Mouse (Mus musculus): ENCODE measurements around the gene Inka2. TPM values are rescaled to one million over a fixed set of nuclear protein-coding genes. Genes with fewer than 3 reads are reported as not detected.
A peak's percentile ranks its signal among the peaks of the same experiment; 100 is the strongest.

Inka2 gene
- polyA plus RNA-seq, 1 experiment = 0.30 TPM

DNA sequence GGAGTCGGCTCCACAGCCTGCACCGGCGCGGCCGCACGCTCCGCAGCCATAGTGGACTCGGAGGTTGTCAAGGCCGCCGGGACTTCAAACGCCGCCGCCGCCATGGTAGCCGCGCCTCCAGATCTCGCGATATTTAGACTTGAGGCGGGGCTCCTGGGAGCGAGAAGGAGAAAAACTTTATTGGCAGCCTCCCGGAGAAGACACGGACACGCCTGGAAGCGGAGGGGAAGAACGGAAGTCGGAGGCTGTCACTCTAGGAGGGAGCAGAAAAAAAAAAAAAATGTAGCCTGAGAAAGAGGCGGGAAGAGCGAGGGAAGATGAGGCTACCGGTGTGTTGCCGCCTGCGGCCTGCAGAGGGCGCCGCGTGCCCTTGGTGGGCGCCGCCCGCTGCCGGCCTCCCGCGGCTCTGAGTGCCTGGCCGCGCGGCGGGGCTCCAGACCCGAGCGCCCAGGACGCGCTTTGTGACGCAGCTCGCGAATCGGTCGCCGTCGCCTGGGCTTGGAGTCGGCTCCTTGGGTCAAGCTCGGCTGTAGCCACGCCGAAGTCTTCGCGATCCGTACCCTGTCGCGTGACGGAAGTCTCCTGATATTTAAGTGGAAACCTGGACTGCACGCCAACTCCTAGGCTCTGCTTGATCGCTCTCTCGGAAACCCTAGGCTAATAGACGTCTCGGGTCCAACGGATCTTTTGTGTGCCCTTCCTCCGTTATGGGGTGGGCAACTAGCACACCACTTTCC is 16.9 kb upstream of the Inka2 start, which contains the start of gene Ddx20:
Ddx20 (minus strand) TSS at position 251 of the 737 bp plus-strand sequence.
- peaks cover 5% of the 10 kb centered on the region; the same call in 1 of the 2 replicates for H3K4me1 ChIP-seq (ENCODE audit: control insufficient read depth, insufficient read depth, low read length)
- H3K27ac ChIP-seq (ENCODE audit: control insufficient read depth, insufficient read depth, low read depth, low read length) = peak within 1 kb of the TSS; percentile 91
- no peaks in the 10 kb centered on the region for H3K27me3 ChIP-seq (ENCODE audit: control insufficient read depth, insufficient read depth, low read length)
- H3K36me3 ChIP-seq (ENCODE audit: control insufficient read depth, insufficient read depth, low read length) = no peaks in the 10 kb centered on the region; the same call in 1 of the 2 replicates
- peak; percentile 78 for TF ChIP-seq CTCF (IDR thresholded peaks at IDR 0.05; ENCODE audit: control insufficient read depth, insufficient read depth, insufficient replicate concordance, low read depth, low read length)
- TF ChIP-seq POLR2A (IDR thresholded peaks at IDR 0.05; ENCODE audit: control insufficient read depth, low read depth, low read length) = peak; percentile 83
- H3K4me3 ChIP-seq (ENCODE audit: control insufficient read depth, low read depth, low read length) = peak within 1 kb of the TSS; percentile 93

DNA sequence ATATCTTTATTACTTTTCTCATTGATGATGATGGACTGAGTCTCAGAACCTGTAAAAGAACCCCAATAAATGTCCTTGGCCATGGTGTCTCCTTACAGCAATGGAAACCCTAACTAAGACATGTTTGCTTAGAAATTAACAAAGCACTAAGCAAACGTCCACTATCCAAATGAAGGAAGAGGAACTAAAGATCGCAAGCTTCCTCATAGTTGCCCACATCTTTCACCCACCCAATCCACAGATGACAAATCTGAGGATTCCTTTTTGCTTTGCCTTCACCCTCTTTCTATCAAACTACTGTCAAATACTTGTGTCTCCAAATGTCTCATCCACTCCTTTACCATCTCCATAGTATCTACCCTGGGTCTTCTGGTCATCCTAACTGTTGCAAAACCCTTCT is 15.9 kb upstream of the Inka2 start:
- TF ChIP-seq CTCF (IDR thresholded peaks at IDR 0.05; ENCODE audit: control insufficient read depth, insufficient read depth, insufficient replicate concordance, low read depth, low read length) (no peak), POLR2A (IDR thresholded peaks at IDR 0.05; ENCODE audit: control insufficient read depth, low read depth, low read length) (no peak)
- peaks cover 5% of the 10 kb centered on the region; the same call in 1 of the 2 replicates for H3K4me1 ChIP-seq (ENCODE audit: control insufficient read depth, insufficient read depth, low read length)

DNA sequence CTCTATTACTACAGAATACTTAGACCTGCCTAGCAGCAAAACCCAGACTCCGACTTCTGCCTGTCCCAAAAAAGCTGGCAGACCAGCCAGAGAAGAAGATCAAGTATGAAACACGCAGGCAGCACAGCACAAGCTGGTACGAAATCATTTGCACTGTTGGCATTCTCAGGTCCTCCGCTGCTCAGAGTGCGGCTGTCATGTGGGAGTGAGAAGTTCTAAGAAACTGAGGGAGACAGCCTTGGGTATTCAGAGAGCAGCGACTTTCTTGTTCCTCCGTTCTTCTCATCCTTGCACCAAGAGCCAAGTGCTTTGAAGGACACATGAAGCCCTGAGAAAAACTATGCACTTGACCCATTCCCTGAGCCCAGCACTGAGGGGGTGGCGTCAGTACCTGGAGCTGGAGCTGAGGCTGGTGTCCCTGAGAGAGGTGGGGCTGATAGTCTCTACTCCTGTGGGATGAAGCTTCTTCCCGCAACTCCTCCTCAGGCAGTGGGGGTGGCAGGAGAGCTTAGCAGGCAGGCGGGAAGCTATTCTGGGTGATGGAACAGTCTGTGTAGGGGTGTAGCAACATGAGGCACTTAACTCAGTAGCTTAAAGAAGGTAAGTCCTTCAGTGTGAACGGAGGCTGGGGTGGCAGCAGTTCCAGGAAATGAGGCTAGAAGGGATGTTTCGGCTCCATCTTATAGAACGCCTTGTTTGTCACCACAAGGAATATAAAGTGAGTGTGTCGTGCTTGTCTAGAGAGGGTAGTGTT is 10.9 kb upstream of the Inka2 start:
- TF ChIP-seq POLR2A (IDR thresholded peaks at IDR 0.05; ENCODE audit: control insufficient read depth, low read depth, low read length) (no peak), CTCF (IDR thresholded peaks at IDR 0.05; ENCODE audit: control insufficient read depth, insufficient read depth, insufficient replicate concordance, low read depth, low read length) (no peak)
- Histone ChIP-seq H3K36me3 (ENCODE audit: control insufficient read depth, insufficient read depth, low read length) (no peaks in the 10 kb centered on the region), H3K4me3 (ENCODE audit: control insufficient read depth, low read depth, low read length) (no peak overlapping the region), H3K27me3 (ENCODE audit: control insufficient read depth, insufficient read depth, low read length) (no peaks in the 10 kb centered on the region), H3K27ac (ENCODE audit: control insufficient read depth, insufficient read depth, low read depth, low read length) (0 out of 2 replicates have a peak overlapping the region, but pooled peaks have one; percentile 24), H3K4me1 (ENCODE audit: control insufficient read depth, insufficient read depth, low read length) (no peaks in the 10 kb centered on the region; the same call in 1 of the 2 replicates)

More for the DNA sequence above, 15.9 kb upstream of the Inka2 start:
- H3K27me3 ChIP-seq (ENCODE audit: control insufficient read depth, insufficient read depth, low read length) = no peaks in the 10 kb centered on the region
- H3K4me3 ChIP-seq (ENCODE audit: control insufficient read depth, low read depth, low read length) = peak overlapping the region; percentile 69; the same call in 1 of the 2 replicates
- H3K27ac ChIP-seq (ENCODE audit: control insufficient read depth, insufficient read depth, low read depth, low read length) = no peak overlapping the region
- H3K36me3 ChIP-seq (ENCODE audit: control insufficient read depth, insufficient read depth, low read length) = no peaks in the 10 kb centered on the region; the same call in 1 of the 2 replicates

DNA sequence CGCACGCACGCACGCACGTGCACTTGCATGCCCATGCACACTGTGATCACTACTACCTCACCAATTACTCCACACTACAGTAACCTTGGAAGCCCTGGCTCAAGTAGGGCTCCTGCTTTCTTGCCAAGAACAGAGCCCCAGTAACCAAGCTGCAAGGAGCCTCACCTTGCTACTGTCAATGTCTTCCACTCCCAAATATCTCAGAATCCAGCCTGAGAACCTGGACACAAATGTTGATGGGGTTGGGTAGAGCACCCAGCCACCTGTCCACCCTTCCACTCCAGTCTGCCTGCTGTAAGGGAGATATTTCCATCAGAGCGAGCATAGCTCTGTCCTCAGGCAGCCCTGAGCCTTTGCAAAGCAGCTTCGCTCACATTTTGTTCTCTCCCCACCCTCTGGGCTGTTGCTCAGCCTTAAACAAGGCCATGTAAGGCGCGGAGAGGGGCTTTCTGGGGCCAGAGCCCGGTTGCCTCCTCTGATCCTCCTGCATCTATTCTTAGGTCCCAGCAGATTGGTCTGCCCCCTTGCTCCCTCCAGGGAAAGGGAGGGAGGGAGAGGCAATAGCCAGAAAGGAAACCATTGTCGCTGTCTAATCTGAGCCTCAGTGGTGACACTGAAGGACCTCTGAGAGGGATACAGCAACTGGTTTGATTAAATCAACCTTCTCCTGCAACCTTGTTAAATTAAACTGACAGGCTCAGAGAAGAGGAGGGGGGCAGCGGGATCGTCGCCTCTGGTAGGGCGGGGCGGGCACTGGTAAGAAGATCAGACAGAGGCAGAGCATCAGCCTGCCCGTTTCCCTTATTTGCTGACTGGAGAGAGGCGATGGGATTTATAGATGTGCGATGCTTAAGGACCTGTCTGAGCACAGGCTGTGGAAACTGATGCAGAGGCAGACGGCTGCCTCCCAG is 8.7 kb upstream of the Inka2 start:
- Histone ChIP-seq H3K27me3 (ENCODE audit: control insufficient read depth, insufficient read depth, low read length) (no peaks in the 10 kb centered on the region), H3K27ac (ENCODE audit: control insufficient read depth, insufficient read depth, low read depth, low read length) (peak overlapping the region; percentile 33), H3K4me3 (ENCODE audit: control insufficient read depth, low read depth, low read length) (no peak overlapping the region), H3K36me3 (ENCODE audit: control insufficient read depth, insufficient read depth, low read length) (no peaks in the 10 kb centered on the region), H3K4me1 (ENCODE audit: control insufficient read depth, insufficient read depth, low read length) (no peaks in the 10 kb centered on the region; the same call in 1 of the 2 replicates)
- TF ChIP-seq POLR2A (IDR thresholded peaks at IDR 0.05; ENCODE audit: control insufficient read depth, low read depth, low read length) (no peak), CTCF (IDR thresholded peaks at IDR 0.05; ENCODE audit: control insufficient read depth, insufficient read depth, insufficient replicate concordance, low read depth, low read length) (no peak)

DNA sequence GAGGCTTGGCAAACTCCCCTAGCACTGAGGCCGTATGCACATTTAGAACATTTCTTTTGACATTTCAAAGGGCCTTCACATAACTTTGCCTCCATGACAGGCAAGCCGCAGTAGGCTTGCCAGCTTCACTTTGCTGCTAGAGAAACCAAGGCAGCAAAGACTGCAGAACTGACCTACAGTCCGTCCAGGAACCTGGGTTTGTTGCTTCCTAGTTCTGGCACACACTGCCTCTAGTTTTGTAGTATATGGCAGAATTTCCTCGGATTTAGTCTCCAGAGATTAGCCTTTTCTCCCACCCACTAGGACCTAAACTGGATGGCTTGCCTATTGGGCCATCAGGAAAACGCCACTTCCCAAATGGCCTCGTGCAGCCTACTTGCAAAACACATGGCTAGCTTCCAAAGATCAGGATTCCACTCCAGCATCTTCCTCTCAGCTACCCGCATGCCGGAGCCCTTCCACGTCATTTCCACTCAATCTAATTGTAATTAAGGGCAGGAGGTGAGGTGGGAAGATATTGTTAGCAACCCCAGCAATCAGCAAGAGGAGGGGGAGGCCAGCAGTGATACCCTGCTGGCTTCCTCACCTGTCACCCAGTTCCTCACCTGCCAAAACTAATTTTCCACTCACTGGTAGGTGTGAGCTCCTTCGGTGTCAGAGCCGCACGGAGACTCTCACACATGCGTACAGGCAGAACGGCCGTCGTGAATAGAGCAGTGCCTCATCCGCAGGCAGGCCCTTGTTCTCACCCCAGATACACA is 7.8 kb upstream of the Inka2 start:
- no peak overlapping the region for H3K4me3 ChIP-seq (ENCODE audit: control insufficient read depth, low read depth, low read length)

DNA sequence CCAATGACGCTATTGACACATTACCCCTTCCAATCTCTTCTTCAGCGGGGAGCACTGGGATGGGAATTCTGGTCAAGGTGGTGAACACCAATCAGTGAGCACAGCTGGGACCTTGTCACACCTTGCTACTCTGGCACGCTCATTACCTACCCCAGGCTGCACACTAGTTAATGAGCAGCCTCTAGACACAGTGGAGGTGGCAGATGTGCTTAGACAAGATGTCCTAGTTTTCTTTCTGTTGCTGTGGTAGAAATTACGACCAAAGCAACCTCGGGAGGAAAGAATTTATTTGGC is 7.3 kb upstream of the Inka2 start:
- no peaks in the 10 kb centered on the region; the same call in 1 of the 2 replicates for H3K4me1 ChIP-seq (ENCODE audit: control insufficient read depth, insufficient read depth, low read length)
- no peak for TF ChIP-seq POLR2A (IDR thresholded peaks at IDR 0.05; ENCODE audit: control insufficient read depth, low read depth, low read length)
- TF ChIP-seq CTCF (IDR thresholded peaks at IDR 0.05; ENCODE audit: control insufficient read depth, insufficient read depth, insufficient replicate concordance, low read depth, low read length) = no peak

More for the DNA sequence above, 7.8 kb upstream of the Inka2 start:
- Histone ChIP-seq H3K4me1 (ENCODE audit: control insufficient read depth, insufficient read depth, low read length) (no peaks in the 10 kb centered on the region; the same call in 1 of the 2 replicates), H3K27ac (ENCODE audit: control insufficient read depth, insufficient read depth, low read depth, low read length) (peak overlapping the region; percentile 33; the same call in 1 of the 2 replicates), H3K36me3 (ENCODE audit: control insufficient read depth, insufficient read depth, low read length) (no peaks in the 10 kb centered on the region), H3K27me3 (ENCODE audit: control insufficient read depth, insufficient read depth, low read length) (no peaks in the 10 kb centered on the region)
- TF ChIP-seq POLR2A (IDR thresholded peaks at IDR 0.05; ENCODE audit: control insufficient read depth, low read depth, low read length) (no peak), CTCF (IDR thresholded peaks at IDR 0.05; ENCODE audit: control insufficient read depth, insufficient read depth, insufficient replicate concordance, low read depth, low read length) (no peak)

More for the DNA sequence above, 7.3 kb upstream of the Inka2 start:
- H3K4me3 ChIP-seq (ENCODE audit: control insufficient read depth, low read depth, low read length) = no peak overlapping the region
- H3K27me3 ChIP-seq (ENCODE audit: control insufficient read depth, insufficient read depth, low read length) = no peaks in the 10 kb centered on the region
- no peak overlapping the region for H3K27ac ChIP-seq (ENCODE audit: control insufficient read depth, insufficient read depth, low read depth, low read length)
- H3K36me3 ChIP-seq (ENCODE audit: control insufficient read depth, insufficient read depth, low read length) = no peaks in the 10 kb centered on the region

Data from testis, adult 2 months (tissue).